Mouse (Mus musculus) cortical plate, adult 2 months (tissue): Measurements from ENCODE around the gene Bace2.

ENCODE experiments used
- CTCF ChIP-seq: fragments of 200-500 bp; IDR thresholded peaks from 2 replicates; pipeline ENCODE4 v1.5.1; 2011; ENCODE audit warnings: mild to moderate bottlenecking, control low read depth, low read length; ENCODE audit not compliant: insufficient read depth; ENCODE audit errors: extremely low read depth
- POLR2A ChIP-seq: fragments of 200-500 bp; IDR thresholded peaks from 2 replicates; pipeline ENCODE4 v1.6.1; 2011; ENCODE audit warnings: mild to moderate bottlenecking, low read length, control low read depth; ENCODE audit not compliant: insufficient read depth; ENCODE audit errors: extremely low read depth

DNA sequence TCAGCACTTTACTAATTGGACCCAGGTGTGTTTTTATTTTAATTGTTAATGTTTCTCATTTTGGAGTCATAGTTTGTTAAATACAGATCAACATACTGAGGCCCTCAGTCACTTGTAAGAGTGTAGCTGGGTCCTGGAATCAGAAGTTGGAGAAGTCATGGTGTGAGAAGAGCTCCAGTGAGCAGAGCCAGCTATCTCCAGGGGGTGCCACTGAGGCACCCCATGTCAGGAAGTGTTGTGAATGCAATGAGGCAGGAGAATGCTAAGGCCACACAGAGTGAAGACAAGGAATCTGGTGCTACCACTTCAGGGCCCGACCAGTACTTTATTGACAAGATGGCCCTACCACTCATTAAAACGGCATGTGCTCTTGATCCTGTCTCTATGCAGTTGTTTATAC lies 1.9 kb upstream of the Bace2 start:
- TF ChIP-seq CTCF (no peak), POLR2A (no peak)
